Mouse (Mus musculus) liver, adult 2 months (tissue): ENCODE results near the gene Gm4340. TPM values are rescaled to one million over a fixed set of nuclear protein-coding genes. Genes with fewer than 3 reads are reported as not detected.

Experiments used
- DNase-seq: peaks from one replicate; pipeline ENCODE4 v3.0.0-alpha.2; 2011; ENCODE audit warnings: low read depth, low spot score; ENCODE audit errors: extremely low read depth
- H3K27ac ChIP-seq: fragments of 200-500 bp; replicated peaks from 2 replicates; pipeline ENCODE4 v1.5.1; 2012; ENCODE audit warnings: low read depth, mild to moderate bottlenecking, control low read depth, inconsistent platforms, low read length; ENCODE audit not compliant: insufficient read depth
- H3K27me3 ChIP-seq: fragments of 200-500 bp; 2 replicates; pipeline ENCODE4 v1.6.1; 2012; ENCODE audit warnings: mild to moderate bottlenecking, moderate library complexity, low read length, inconsistent platforms; ENCODE audit not compliant: control insufficient read depth, insufficient read depth
- H3K36me3 ChIP-seq: fragments of 200-500 bp; 2 replicates; pipeline ENCODE4 v1.6.1; 2012; ENCODE audit warnings: low read length, inconsistent platforms; ENCODE audit not compliant: control insufficient read depth, insufficient read depth
- H3K4me1 ChIP-seq: fragments of 200-500 bp; 2 replicates; pipeline ENCODE4 v1.6.1; 2011; ENCODE audit warnings: low read length; ENCODE audit not compliant: control insufficient read depth, insufficient read depth
- H3K4me3 ChIP-seq: fragments of 200-500 bp; 2 replicates; pipeline ENCODE4 v1.5.1; 2011; ENCODE audit warnings: low read depth, mild to moderate bottlenecking, control low read depth, low read length, moderate library complexity; ENCODE audit not compliant: insufficient read depth
- H3K79me2 ChIP-seq: fragments of 200-500 bp; 2 replicates; pipeline ENCODE4 v1.6.1; 2012; ENCODE audit warnings: inconsistent platforms, mild to moderate bottlenecking, low read length, moderate library complexity; ENCODE audit not compliant: control insufficient read depth, insufficient read depth
- H3K9ac ChIP-seq: fragments of 200-500 bp; 2 replicates; pipeline ENCODE4 v1.6.1; 2012; ENCODE audit warnings: low read depth, mild to moderate bottlenecking, control low read depth, inconsistent platforms, low read length
- CTCF ChIP-seq: fragments of 200-500 bp; IDR thresholded peaks from 2 replicates; pipeline ENCODE4 v1.5.1; 2011; ENCODE audit warnings: low read depth, low read length, control low read depth
- POLR2A ChIP-seq: fragments of 200-500 bp; IDR thresholded peaks from 2 replicates; pipeline ENCODE4 v1.6.1; 2011; ENCODE audit warnings: low read length, control low read depth; ENCODE audit not compliant: insufficient read depth; ENCODE audit errors: extremely low read depth
- WGBS: fragments of 180-500 bp; shearing (Covaris S2); methylation state at CpG from one replicate; pipeline ENCODE4 v1.1.7; 2018; 5-methylcytosine and 5-hydroxymethylcytosine counted together
- polyA plus RNA-seq: library from polyadenylated mRNA; depleted of rRNA; stranded (reverse); fragments of >200 nt; gene quantifications from 2 replicates; pipeline ENCODE4 v1.2.3, GENCODE M21; 2012; rRNA removed
- total RNA-seq: library from RNA; depleted of rRNA; stranded (reverse); fragments of >200 nt; gene quantifications from 2 replicates; pipeline ENCODE4 v1.2.3, GENCODE M21; 2014; rRNA removed

Gene Gm4340
- total and polyA plus RNA-seq, 2 experiments, result not detected

DNA sequence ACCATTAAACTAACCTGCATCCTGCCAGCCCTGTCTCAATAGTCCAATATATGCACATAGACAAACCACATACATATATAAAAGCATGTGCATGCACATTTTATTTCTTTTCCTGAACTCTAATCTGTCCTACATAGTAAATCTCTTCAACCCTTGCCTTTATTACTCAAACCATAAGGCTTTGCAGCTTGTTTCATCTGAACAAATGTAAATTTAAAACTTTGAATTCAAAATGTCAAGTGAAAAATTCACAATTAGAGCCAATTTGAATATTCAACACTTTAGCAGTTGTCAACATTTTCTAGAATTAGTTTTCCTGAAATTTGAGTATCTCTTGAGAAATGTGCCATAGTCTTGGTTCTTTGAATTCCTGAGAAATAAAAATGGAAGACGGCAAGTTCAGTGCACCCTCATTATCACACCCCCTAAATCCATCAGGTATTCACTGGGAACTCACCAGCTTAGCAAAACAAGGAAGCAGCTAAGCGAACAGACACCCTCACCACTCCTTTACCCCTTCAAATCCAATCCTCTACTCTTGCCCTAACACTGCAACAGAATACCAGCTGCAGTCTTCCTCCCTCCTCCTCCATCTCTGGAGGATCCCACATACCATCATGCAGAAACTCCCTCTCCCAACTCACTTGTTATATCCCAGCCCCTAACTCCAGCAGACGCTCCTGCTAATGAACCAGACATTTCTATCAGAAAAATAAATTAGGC, 16.6 kb downstream of the Gm4340 start:
- no peaks in the 10 kb centered on the region for H3K36me3 ChIP-seq
- WGBS, result 62% methylated on average over 3 of the region's 3 CpGs
- H3K27ac ChIP-seq, result no peak overlapping the region
- no peak for TF ChIP-seq CTCF
- no peaks in the 10 kb centered on the region for H3K27me3 ChIP-seq
- no peaks in the 10 kb centered on the region for H3K79me2 ChIP-seq
- H3K9ac ChIP-seq, result no peak overlapping the region
- no peak for DNase-seq
- no peak overlapping the region for H3K4me3 ChIP-seq
- no peaks in the 10 kb centered on the region for H3K4me1 ChIP-seq

DNA sequence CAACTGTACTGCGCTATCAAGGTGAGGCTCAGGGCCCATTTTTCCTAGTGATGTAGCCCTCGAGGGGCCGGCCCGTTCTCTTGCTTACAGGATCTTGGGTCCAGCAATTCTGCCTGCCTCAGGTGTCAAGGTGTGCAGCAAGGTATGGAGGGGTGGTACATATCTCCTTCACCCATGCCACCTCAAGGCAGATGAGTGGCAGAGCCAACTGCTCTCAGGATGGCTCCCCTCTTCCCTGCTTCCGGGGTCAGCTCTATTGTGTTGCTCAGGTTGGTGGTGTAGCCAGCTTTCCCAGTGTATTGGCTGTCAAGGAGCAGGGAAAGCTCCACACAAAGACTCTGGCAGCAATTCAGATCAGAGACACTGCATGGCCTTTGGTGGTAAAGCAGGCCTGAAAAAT, 20.7 kb downstream of the Gm4340 start:
- Histone ChIP-seq H3K36me3 (no peaks in the 10 kb centered on the region), H3K4me1 (no peaks in the 10 kb centered on the region), H3K4me3 (no peak overlapping the region), H3K79me2 (no peaks in the 10 kb centered on the region), H3K9ac (no peak overlapping the region), H3K27me3 (no peaks in the 10 kb centered on the region), H3K27ac (no peak overlapping the region)
- TF ChIP-seq CTCF (no peak), POLR2A (no peak)
- 93% methylated on average over 5 of the region's 5 CpGs for WGBS
- no peak for DNase-seq

DNA sequence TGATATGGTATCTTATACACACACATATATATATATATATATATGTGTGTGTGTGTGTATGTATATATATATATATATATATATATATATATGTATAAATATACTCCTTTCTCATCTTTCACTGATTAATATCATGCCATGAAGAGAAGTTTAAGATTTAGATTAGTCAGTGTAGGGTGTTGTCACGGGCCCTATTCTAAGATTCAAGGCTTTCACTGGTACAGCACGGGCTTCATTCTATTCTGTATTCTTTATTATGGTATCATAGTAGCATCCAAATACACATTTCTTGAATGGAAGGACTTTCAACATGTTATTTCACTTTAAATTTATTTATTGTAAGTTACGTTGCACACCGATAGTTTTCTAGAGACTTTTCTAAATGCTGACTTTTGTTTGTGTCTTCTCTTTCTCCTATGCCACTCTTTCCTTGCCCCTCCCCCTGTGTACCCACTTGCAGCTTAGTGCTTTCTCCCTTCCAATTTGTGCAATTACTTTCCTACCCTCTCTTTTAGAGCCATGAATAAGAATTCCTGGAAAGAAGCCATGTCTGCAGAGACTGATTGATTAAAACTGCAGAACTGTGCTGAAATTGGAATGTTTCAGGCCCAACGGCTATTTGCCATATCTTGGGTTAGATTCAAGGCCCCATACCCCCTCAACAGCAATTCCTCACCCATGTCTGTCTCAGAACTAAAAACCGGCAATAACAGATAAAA, 26.6 kb downstream of the Gm4340 start:
- 79% methylated on average over 6 of the region's 6 CpGs for WGBS
- H3K4me3 ChIP-seq, result no peak overlapping the region
- DNase-seq, result no peak
- TF ChIP-seq CTCF, result no peak
- TF ChIP-seq POLR2A, result no peak
- no peak overlapping the region for H3K9ac ChIP-seq
- H3K27me3 ChIP-seq, result no peaks in the 10 kb centered on the region
- H3K79me2 ChIP-seq, result no peaks in the 10 kb centered on the region
- no peaks in the 10 kb centered on the region for H3K36me3 ChIP-seq
- H3K4me1 ChIP-seq, result no peaks in the 10 kb centered on the region
- no peak overlapping the region for H3K27ac ChIP-seq

Other genes starting within 250 kb of the Gm4340 start
- not detected in 2 replicates for gene Gm21293, start 51.1 kb upstream of the Gm4340 start, total RNA-seq
- gene Gm21293, start 51.1 kb upstream of the Gm4340 start, polyA plus RNA-seq, result not detected in 2 replicates
- gene Gm6763, start 42.5 kb upstream of the Gm4340 start, total RNA-seq, result not detected in 2 replicates
- gene Gm6763, start 42.5 kb upstream of the Gm4340 start, polyA plus RNA-seq, result not detected in 2 replicates
- not detected in 2 replicates for gene Gm8764, start 34.0 kb upstream of the Gm4340 start, total RNA-seq
- not detected in 2 replicates for gene Gm8764, start 34.0 kb upstream of the Gm4340 start, polyA plus RNA-seq
- not detected in 2 replicates for gene Gm21304, start 25.5 kb upstream of the Gm4340 start, total RNA-seq
- gene Gm21304, start 25.5 kb upstream of the Gm4340 start, polyA plus RNA-seq, result not detected in 2 replicates
- gene Gm21312, start 17.0 kb upstream of the Gm4340 start, total RNA-seq, result not detected in 2 replicates
- gene Gm21312, start 17.0 kb upstream of the Gm4340 start, polyA plus RNA-seq, result not detected in 2 replicates
- gene Gm20765, start 8.5 kb upstream of the Gm4340 start, total RNA-seq, result not detected in 2 replicates
- not detected in 2 replicates for gene Gm20765, start 8.5 kb upstream of the Gm4340 start, polyA plus RNA-seq